Mouse (Mus musculus) heart, adult 11 months (tissue): ENCODE results near the gene Ntm.

Source experiments
- DNase-seq: peaks from one replicate; pipeline ENCODE4 v3.0.0; 2022

The Ntm gene

DNA sequence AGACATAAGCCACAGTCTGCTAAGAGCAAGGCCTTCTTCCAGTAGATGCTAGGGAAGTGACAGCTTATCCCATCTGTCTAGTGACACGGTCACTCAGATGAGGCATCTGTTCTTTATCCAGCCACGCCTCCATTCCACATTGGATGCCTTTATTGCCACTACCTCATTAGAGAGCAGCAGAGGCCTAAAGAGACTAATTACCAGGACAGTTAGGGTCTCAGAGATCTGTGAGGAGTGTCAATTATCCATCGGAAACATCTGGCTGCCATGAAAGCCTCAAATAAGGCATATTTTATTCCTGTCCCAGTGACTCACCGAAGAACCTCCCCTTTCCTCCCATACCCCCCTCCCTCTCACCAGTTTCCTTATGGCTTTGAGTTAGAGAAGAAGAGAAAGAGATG, 963.0 kb downstream of the Ntm start:
- peak; percentile 76 for DNase-seq

DNA sequence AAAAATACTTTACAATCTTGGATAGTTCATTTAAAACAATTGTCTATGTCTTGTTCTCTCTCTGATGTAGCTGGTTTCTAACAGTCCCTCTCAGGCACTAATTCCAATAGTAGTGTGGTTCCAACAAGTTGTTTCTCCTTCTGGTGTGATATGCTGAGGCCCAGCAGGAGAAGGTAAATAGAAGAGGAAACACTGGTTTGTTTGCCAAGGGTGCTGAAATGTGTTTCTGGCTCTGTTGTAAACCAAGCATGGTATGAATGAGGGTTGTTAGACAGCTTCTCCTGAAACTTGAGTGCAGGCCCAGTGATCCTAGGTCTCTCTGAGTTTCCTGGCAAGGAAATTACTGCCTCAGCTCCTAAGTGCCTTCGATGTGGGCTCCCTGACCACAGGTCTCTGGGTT, 985.7 kb downstream of the Ntm start:
- DNase-seq, result no peak

DNA sequence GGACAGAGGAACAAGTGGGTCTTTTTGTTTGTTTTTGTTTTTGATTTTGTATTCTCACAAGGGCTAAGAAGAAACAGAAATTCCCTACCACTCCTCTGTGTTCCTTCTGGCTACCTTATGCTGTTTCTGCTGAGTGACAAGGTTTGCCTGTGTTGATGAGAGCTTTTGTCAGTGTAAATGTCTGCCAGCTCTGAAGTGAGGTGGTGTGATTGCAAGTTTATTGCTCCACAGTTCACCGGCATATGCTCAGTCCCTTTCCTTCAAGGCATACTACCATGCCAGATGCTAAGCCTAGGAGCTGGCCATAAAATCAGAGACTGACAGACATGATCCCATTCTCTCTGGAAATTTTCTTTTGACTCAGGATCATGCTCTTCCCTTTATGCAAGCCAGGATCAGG, 993.5 kb downstream of the Ntm start:
- DNase-seq, result no peak
